Mouse (Mus musculus): ENCODE results near the gene Fcho2. TPM values are rescaled to one million over a fixed set of nuclear protein-coding genes. Genes with fewer than 3 reads are reported as not detected.
A peak's percentile ranks its signal among the peaks of the same experiment; 100 is the strongest.

Fcho2 gene
- 89.0 and 98.5 TPM in 2 replicates for polyA plus RNA-seq (2011; ENCODE audit: insufficient read depth, insufficient read length, low read depth, missing spikeins)

DNA sequence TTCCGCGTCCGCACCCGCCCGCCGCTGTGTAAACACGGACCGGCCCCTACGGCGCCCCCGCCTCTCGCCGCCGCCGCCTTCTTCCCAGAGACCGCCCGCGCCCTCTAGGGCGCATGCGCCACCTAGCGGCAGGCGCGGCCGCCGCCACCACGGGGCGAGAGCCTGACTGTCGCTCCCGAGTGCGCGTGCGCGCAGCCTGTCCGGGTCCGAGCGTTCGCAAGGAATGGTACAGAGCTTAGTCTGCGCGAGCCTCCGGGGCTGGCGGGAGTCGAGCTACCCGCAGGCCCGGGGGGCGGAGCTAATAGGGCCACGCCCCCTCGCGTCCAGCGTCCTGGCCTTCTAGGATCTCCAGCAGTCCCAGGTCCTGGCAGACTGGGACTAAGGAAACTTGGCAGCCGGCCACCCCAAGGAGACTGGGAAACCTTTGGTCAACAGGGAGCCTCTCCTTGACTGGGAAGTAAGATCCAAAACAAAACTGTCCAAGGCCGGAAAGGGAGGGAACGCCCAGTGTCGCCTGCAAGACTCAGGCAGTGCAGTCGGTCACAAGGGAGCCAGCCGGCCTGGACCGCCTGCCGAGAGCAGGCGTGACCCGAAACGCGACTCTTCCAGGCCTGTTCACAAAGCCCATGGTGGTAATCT lies at the start of gene Fcho2:
Gene Fcho2 (minus strand): TSS at position 303 of the 639 bp plus-strand sequence.
- H3K4me1 ChIP-seq (ENCODE audit: control insufficient read depth, insufficient read depth, low read length) = no peaks in the 10 kb centered on the region
- H3K4me3 ChIP-seq (ENCODE audit: low read depth, low read length) = peak within 1 kb of the TSS; percentile 81
- H3K36me3 ChIP-seq (ENCODE audit: control insufficient read depth, insufficient read depth, low read length, poor library complexity, severe bottlenecking) = no peaks in the 10 kb centered on the region
- H3K27ac ChIP-seq (ENCODE audit: insufficient read depth, low read length) = peak within 1 kb of the TSS; percentile 67
- H3K27me3 ChIP-seq (ENCODE audit: control insufficient read depth, insufficient read depth, low read length, poor library complexity, severe bottlenecking) = no peaks in the 10 kb centered on the region
- no peaks in the 10 kb centered on the region for H3K9me3 ChIP-seq (replicated peaks; ENCODE audit: control insufficient read depth, insufficient read depth, low read length, poor library complexity, severe bottlenecking)
- H3K9ac ChIP-seq (ENCODE audit: low read depth, poor library complexity, severe bottlenecking) = peak within 1 kb of the TSS; percentile 84
- peak; percentile 66 for TF ChIP-seq CTCF (IDR thresholded peaks at IDR 0.05; ENCODE audit: low read depth, low read length)
- TF ChIP-seq EP300 (IDR thresholded peaks at IDR 0.05; ENCODE audit: insufficient read depth, low read depth, low read length) = 0 out of 2 replicates have a peak, but pooled peaks have one; percentile 37
- peak; percentile 11 for TF ChIP-seq POLR2A (IDR thresholded peaks at IDR 0.05; ENCODE audit: insufficient read depth, low read length)

DNA sequence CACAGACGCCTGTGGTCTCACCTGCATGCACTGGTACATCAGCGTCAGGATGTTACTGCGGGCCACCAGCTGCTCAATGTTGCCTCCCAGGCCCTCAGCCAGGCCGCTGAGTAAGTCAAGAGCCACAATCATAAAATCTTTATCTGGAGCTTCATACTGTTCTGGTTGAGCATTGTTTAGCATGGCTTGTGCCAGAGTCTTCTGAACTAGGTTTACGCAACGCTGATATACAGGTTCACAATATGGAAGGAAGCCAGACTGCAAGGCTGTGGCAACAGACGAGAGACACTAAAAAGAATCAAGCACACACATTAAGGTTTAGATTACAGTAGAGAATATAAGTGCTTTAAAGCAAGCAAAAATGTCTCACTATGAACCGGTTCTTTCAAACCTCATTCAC lies 40.0 kb upstream of the Fcho2 start:
- TF ChIP-seq EP300 (IDR thresholded peaks at IDR 0.05; ENCODE audit: insufficient read depth, low read depth, low read length) (no peak), CTCF (IDR thresholded peaks at IDR 0.05; ENCODE audit: low read depth, low read length) (no peak), POLR2A (IDR thresholded peaks at IDR 0.05; ENCODE audit: insufficient read depth, low read length) (no peak)
- Histone ChIP-seq H3K9ac (ENCODE audit: low read depth, poor library complexity, severe bottlenecking) (no peak overlapping the region), H3K4me1 (ENCODE audit: control insufficient read depth, insufficient read depth, low read length) (no peaks in the 10 kb centered on the region), H3K27me3 (ENCODE audit: control insufficient read depth, insufficient read depth, low read length, poor library complexity, severe bottlenecking) (no peaks in the 10 kb centered on the region), H3K36me3 (ENCODE audit: control insufficient read depth, insufficient read depth, low read length, poor library complexity, severe bottlenecking) (peaks cover 67% of the 10 kb centered on the region), H3K9me3 (replicated peaks; ENCODE audit: control insufficient read depth, insufficient read depth, low read length, poor library complexity, severe bottlenecking) (no peaks in the 10 kb centered on the region), H3K27ac (ENCODE audit: insufficient read depth, low read length) (no peak overlapping the region), H3K4me3 (ENCODE audit: low read depth, low read length) (no peak overlapping the region)

DNA sequence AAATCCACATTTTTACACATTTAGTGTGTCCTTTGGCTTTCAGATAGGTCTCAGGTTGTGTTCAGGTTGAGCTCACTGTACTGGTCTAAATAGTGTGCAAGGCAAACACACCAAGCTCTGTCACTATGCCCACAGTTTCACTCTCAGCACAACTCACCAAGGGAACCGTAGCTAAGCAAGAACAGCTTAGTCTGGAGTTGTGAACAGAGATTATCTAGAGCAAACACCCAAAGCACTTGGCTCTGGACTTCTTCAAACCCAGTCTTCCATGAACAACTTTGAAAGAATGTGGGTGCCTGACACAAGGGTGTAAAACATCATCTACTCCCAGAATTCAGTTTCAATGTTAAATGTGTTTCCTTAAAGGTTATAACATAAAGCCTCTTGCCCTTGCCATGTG lies 30.5 kb upstream of the Fcho2 start:
- no peaks in the 10 kb centered on the region for H3K27me3 ChIP-seq (ENCODE audit: control insufficient read depth, insufficient read depth, low read length, poor library complexity, severe bottlenecking)
- H3K27ac ChIP-seq (ENCODE audit: insufficient read depth, low read length) = no peak overlapping the region
- no peak overlapping the region for H3K4me3 ChIP-seq (ENCODE audit: low read depth, low read length)
- no peaks in the 10 kb centered on the region for H3K4me1 ChIP-seq (ENCODE audit: control insufficient read depth, insufficient read depth, low read length)
- no peak overlapping the region for H3K9ac ChIP-seq (ENCODE audit: low read depth, poor library complexity, severe bottlenecking)
- H3K9me3 ChIP-seq (replicated peaks; ENCODE audit: control insufficient read depth, insufficient read depth, low read length, poor library complexity, severe bottlenecking) = no peaks in the 10 kb centered on the region
- H3K36me3 ChIP-seq (ENCODE audit: control insufficient read depth, insufficient read depth, low read length, poor library complexity, severe bottlenecking) = peaks cover 19% of the 10 kb centered on the region
- TF ChIP-seq POLR2A (IDR thresholded peaks at IDR 0.05; ENCODE audit: insufficient read depth, low read length) (no peak), EP300 (IDR thresholded peaks at IDR 0.05; ENCODE audit: insufficient read depth, low read depth, low read length) (no peak), CTCF (IDR thresholded peaks at IDR 0.05; ENCODE audit: low read depth, low read length) (no peak)

DNA sequence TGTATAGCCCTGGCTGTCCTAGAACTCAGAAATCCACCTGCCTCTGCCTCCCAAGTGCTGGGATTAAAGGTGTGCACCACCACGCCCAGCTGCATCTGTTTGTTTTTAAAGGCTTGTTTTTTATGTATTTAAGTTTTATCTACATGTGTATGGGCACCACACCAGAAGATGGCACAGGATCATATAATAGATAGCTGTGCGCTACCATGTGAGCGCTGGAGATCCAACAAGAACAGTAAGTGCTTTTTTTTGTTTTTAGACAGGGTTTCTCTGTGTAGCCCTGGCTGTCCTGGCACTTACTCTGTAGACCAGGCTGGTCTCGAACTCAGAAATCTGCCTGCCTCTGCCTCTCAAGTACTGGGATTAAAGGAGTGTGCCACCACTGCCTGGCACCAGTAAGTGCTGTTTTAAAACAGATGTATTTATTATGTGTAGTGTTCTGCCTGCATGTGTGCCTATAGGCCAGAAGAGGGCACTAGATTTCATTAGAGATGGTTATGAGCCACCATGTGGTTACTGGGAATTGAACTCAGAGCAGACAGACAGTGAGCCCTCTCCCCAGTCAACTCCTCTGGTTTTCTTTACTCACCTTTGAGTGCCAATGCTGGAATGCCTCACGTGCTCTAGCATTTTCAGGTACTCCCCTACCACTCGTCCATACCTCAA lies 21.3 kb upstream of the Fcho2 start:
- H3K36me3 ChIP-seq (ENCODE audit: control insufficient read depth, insufficient read depth, low read length, poor library complexity, severe bottlenecking) = no peaks in the 10 kb centered on the region
- no peaks in the 10 kb centered on the region for H3K4me1 ChIP-seq (ENCODE audit: control insufficient read depth, insufficient read depth, low read length)
- H3K4me3 ChIP-seq (ENCODE audit: low read depth, low read length) = no peak overlapping the region
- H3K27ac ChIP-seq (ENCODE audit: insufficient read depth, low read length) = no peak overlapping the region
- H3K27me3 ChIP-seq (ENCODE audit: control insufficient read depth, insufficient read depth, low read length, poor library complexity, severe bottlenecking) = no peaks in the 10 kb centered on the region
- H3K9ac ChIP-seq (ENCODE audit: low read depth, poor library complexity, severe bottlenecking) = no peak overlapping the region
- H3K9me3 ChIP-seq (replicated peaks; ENCODE audit: control insufficient read depth, insufficient read depth, low read length, poor library complexity, severe bottlenecking) = no peaks in the 10 kb centered on the region
- peak; percentile 12 for TF ChIP-seq CTCF (IDR thresholded peaks at IDR 0.05; ENCODE audit: low read depth, low read length)
- TF ChIP-seq EP300 (IDR thresholded peaks at IDR 0.05; ENCODE audit: insufficient read depth, low read depth, low read length) = no peak

DNA sequence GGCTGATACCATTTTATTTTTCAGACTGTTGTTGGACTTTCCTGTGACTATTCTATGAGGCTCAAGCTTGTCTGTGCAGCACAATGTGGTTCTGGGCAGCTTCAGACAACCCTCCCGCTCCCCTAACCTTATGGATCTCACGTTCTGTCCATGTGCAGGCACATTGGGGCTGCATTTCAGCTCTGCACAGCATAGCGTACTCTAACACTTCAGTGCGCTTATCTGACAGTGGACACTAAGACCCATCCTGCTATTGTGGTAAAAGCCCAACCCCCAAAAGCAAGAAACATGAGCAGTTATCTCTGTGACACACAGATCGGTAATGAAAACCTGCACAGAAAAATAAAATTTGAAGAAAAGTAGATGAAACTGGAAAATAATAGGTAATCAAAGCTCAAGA lies 20.5 kb upstream of the Fcho2 start:
- Histone ChIP-seq H3K9me3 (replicated peaks; ENCODE audit: control insufficient read depth, insufficient read depth, low read length, poor library complexity, severe bottlenecking) (no peaks in the 10 kb centered on the region), H3K9ac (ENCODE audit: low read depth, poor library complexity, severe bottlenecking) (no peak overlapping the region), H3K4me3 (ENCODE audit: low read depth, low read length) (no peak overlapping the region), H3K27me3 (ENCODE audit: control insufficient read depth, insufficient read depth, low read length, poor library complexity, severe bottlenecking) (no peaks in the 10 kb centered on the region), H3K4me1 (ENCODE audit: control insufficient read depth, insufficient read depth, low read length) (no peaks in the 10 kb centered on the region), H3K36me3 (ENCODE audit: control insufficient read depth, insufficient read depth, low read length, poor library complexity, severe bottlenecking) (no peaks in the 10 kb centered on the region), H3K27ac (ENCODE audit: insufficient read depth, low read length) (no peak overlapping the region)
- no peak for TF ChIP-seq EP300 (IDR thresholded peaks at IDR 0.05; ENCODE audit: insufficient read depth, low read depth, low read length)
- no peak for TF ChIP-seq POLR2A (IDR thresholded peaks at IDR 0.05; ENCODE audit: insufficient read depth, low read length)
- TF ChIP-seq CTCF (IDR thresholded peaks at IDR 0.05; ENCODE audit: low read depth, low read length) = no peak

DNA sequence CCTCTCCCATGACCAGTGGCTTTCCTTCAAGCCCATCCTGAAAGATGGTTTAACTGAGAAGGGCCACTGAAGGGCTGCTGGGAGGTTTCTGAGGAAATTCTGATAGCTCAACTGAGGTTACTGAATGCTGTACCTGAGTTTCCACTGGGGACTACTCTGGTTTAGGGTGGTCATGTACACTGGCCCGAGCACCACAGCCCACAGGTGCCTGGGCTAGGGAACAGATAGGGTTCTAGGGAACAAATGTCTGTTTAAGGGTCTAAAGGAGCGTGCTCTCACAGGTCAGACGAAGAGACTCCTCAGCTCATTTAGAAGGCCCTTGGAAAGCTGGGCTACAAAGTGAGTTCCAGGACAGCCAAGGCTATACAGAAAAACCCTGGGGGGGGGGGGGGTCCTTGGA lies 19.5 kb upstream of the Fcho2 start:
- no peaks in the 10 kb centered on the region for H3K27me3 ChIP-seq (ENCODE audit: control insufficient read depth, insufficient read depth, low read length, poor library complexity, severe bottlenecking)
- H3K4me1 ChIP-seq (ENCODE audit: control insufficient read depth, insufficient read depth, low read length) = no peaks in the 10 kb centered on the region
- no peak overlapping the region for H3K4me3 ChIP-seq (ENCODE audit: low read depth, low read length)
- H3K27ac ChIP-seq (ENCODE audit: insufficient read depth, low read length) = no peak overlapping the region
- TF ChIP-seq POLR2A (IDR thresholded peaks at IDR 0.05; ENCODE audit: insufficient read depth, low read length) (no peak), EP300 (IDR thresholded peaks at IDR 0.05; ENCODE audit: insufficient read depth, low read depth, low read length) (no peak), CTCF (IDR thresholded peaks at IDR 0.05; ENCODE audit: low read depth, low read length) (no peak)
- H3K9me3 ChIP-seq (replicated peaks; ENCODE audit: control insufficient read depth, insufficient read depth, low read length, poor library complexity, severe bottlenecking) = no peaks in the 10 kb centered on the region
- H3K36me3 ChIP-seq (ENCODE audit: control insufficient read depth, insufficient read depth, low read length, poor library complexity, severe bottlenecking) = no peaks in the 10 kb centered on the region
- no peak overlapping the region for H3K9ac ChIP-seq (ENCODE audit: low read depth, poor library complexity, severe bottlenecking)

Measured in ES-Bruce4 (cell line).